Mouse (Mus musculus) ES-E14 (cell line): Measurements from ENCODE around the gene Krt33b. TPM values are rescaled to one million over a fixed set of nuclear protein-coding genes. Genes with fewer than 3 reads are reported as not detected.

Experiments used
- DNase-seq: peaks from one replicate; pipeline ENCODE4 v3.0.0-alpha.2; 2013; ENCODE audit warnings: low read depth, low spot score
- H3K27ac ChIP-seq: 2 replicates; pipeline ENCODE4 v1.5.1; 2012; ENCODE audit warnings: low read depth, mild to moderate bottlenecking, low read length, moderate library complexity, mixed read lengths; ENCODE audit not compliant: poor library complexity, insufficient read depth, severe bottlenecking
- H3K36me3 ChIP-seq: 2 replicates; pipeline ENCODE4 v1.6.1; 2012; ENCODE audit warnings: mild to moderate bottlenecking, low read length, moderate library complexity, mixed read lengths; ENCODE audit not compliant: control insufficient read depth, poor library complexity, insufficient read depth, severe bottlenecking
- H3K4me1 ChIP-seq, 2 experiments: fragments of 150-350 bp in 1 of 2; sonication (generic) in 1 of 2; 2 replicates each; pipeline ENCODE4 v1.6.1; 2012; ENCODE audit warnings: low read length in 2 of 2, mild to moderate bottlenecking in 1 of 2, mixed read lengths in 1 of 2; ENCODE audit not compliant: control insufficient read depth in 2 of 2, insufficient read depth in 2 of 2, poor library complexity in 1 of 2
- H3K4me3 ChIP-seq, 2 experiments: fragments of 150-350 bp in 1 of 2; sonication (generic) in 1 of 2; 2 replicates each; pipeline ENCODE4 v1.5.1; 2012; ENCODE audit warnings: low read length in 2 of 2, low read depth in 1 of 2, mild to moderate bottlenecking in 1 of 2, mixed read lengths in 1 of 2; ENCODE audit not compliant: insufficient read depth in 1 of 2, poor library complexity in 1 of 2, severe bottlenecking in 1 of 2
- H3K9ac ChIP-seq: 2 replicates; pipeline ENCODE4 v1.6.1; 2012; ENCODE audit warnings: low read depth, mild to moderate bottlenecking, low read length, mixed read lengths; ENCODE audit not compliant: poor library complexity, insufficient read depth, severe bottlenecking
- H3K9me3 ChIP-seq: fragments of 150-350 bp; sonication (generic); 2 replicates; pipeline ENCODE4 v1.6.1; 2012; ENCODE audit warnings: low read depth, mild to moderate bottlenecking, low read length; ENCODE audit not compliant: control insufficient read depth, insufficient read depth
- CHD2 ChIP-seq: IDR thresholded peaks from 2 replicates; pipeline ENCODE4 v1.6.1; 2014; ENCODE audit warnings: mild to moderate bottlenecking, low read depth, low read length, inconsistent platforms
- HCFC1 ChIP-seq: IDR thresholded peaks from 2 replicates; pipeline ENCODE4 v1.6.1; 2012; ENCODE audit warnings: low read length, inconsistent platforms, borderline replicate concordance; ENCODE audit not compliant: insufficient read depth
- MAFK ChIP-seq: IDR thresholded peaks from 2 replicates; pipeline ENCODE4 v1.6.1; 2014; ENCODE audit warnings: mild to moderate bottlenecking, low read depth, low read length, inconsistent platforms; ENCODE audit not compliant: insufficient read depth
- ZC3H11A ChIP-seq: IDR thresholded peaks from 2 replicates; pipeline ENCODE4 v1.6.1; 2012; ENCODE audit warnings: low read depth, mild to moderate bottlenecking, inconsistent platforms, low read length, borderline replicate concordance
- ZNF384 ChIP-seq: IDR thresholded peaks from 2 replicates; pipeline ENCODE4 v1.6.1; 2012; ENCODE audit warnings: low read depth, low read length, inconsistent platforms
- in situ Hi-C, 2 experiments: fragments of 600-800 bp; cut with MboI; formaldehyde crosslinking; loops; one replicate each; pipeline ENCODE4 v1.15.1; 2025; ENCODE audit warnings: low sequenced_read_pairs in 2 of 2, inconsistent platforms in 1 of 2; ENCODE audit not compliant: unreplicated experiment in 2 of 2
- total RNA-seq: library from RNA; depleted of rRNA; stranded (reverse); fragments of 300-350 nt; gene quantifications from 2 replicates; pipeline ENCODE4 v1.2.3, GENCODE M21; 2012; rRNA removed

Krt33b gene
- total RNA-seq, 1 experiment, result not detected

GRCm38 (mm10) chr11:99982731-99983130, 46.9 kb downstream of the Krt33b start:
- no peak for DNase-seq
- Histone ChIP-seq H3K4me1 (no peaks in the 10 kb centered on the region), H3K9me3 (no peaks in the 10 kb centered on the region), H3K36me3 (no peaks in the 10 kb centered on the region), H3K4me3 (no peak overlapping the region), H3K27ac (no peak overlapping the region), H3K9ac (no peak overlapping the region)
- in situ Hi-C loops, result no loop called here
- TF ChIP-seq CHD2 (no peak), ZNF384 (no peak), ZC3H11A (no peak), HCFC1 (no peak), MAFK (no peak)

DNA sequence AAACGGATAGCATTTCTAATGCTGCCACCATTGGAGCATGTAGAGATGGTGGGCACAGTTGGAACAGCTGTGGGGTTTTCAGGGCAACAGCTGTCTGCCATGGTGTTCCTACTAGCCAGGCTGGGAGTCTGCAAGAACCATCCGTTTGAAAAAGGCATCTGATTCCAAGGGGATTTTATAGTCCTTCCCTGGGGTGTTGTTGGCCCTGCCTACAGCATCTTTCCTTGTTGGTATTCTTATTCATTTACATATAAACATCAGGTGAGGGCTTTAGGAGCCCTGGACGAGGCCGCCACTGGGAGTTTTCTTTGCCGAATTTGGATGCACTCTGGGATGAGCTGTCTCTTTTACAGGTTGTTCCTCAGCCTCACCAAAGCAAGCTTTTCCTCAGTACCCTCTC, 50.7 kb downstream of the Krt33b start, which contains the start of gene Krtap29-1:
Gene Krtap29-1 (minus strand): TSS at position 101 of the 400 bp plus-strand sequence.
- no peak for DNase-seq
- H3K4me1 ChIP-seq, result no peaks in the 10 kb centered on the region
- no peaks in the 10 kb centered on the region for H3K9me3 ChIP-seq
- no peak within 1 kb of the TSS for H3K27ac ChIP-seq
- in situ Hi-C loops, result no loop called here
- H3K9ac ChIP-seq, result no peak within 1 kb of the TSS
- TF ChIP-seq MAFK (no peak), HCFC1 (no peak), ZC3H11A (no peak), CHD2 (no peak), ZNF384 (no peak)
- H3K4me3 ChIP-seq, result no peak within 1 kb of the TSS
- H3K36me3 ChIP-seq, result no peaks in the 10 kb centered on the region

Other genes starting within 250 kb of the Krt33b start
- gene Krtap4-8, start 249.2 kb downstream of the Krt33b start, total RNA-seq, result not detected in 2 replicates
- gene Krtap4-9, start 244.7 kb downstream of the Krt33b start, total RNA-seq, result not detected in 2 replicates
- not detected in 2 replicates for gene Gm11596, start 236.4 kb downstream of the Krt33b start, total RNA-seq
- not detected in 2 replicates for gene Gm11569, start 230.9 kb downstream of the Krt33b start, total RNA-seq
- gene Gm11554, start 225.4 kb downstream of the Krt33b start, total RNA-seq, result not detected in 2 replicates
- gene Krtap4-13, start 220.0 kb downstream of the Krt33b start, total RNA-seq, result 1.3 and 1.5 TPM in 2 replicates
- gene Gm11564, start 214.2 kb downstream of the Krt33b start, total RNA-seq, result 0.89 and 1.4 TPM in 2 replicates
- gene 2300003K06Rik, start 191.8 kb downstream of the Krt33b start, total RNA-seq, result not detected in 2 replicates
- not detected in 2 replicates for gene Krtap4-16, start 178.3 kb downstream of the Krt33b start, total RNA-seq
- gene Gm11568, start 172.0 kb downstream of the Krt33b start, total RNA-seq, result not detected in 2 replicates
- not detected in 2 replicates for gene Gm11559, start 165.4 kb downstream of the Krt33b start, total RNA-seq
- not detected in 2 replicates for gene Krtap9-1, start 156.5 kb downstream of the Krt33b start, total RNA-seq
- gene Gm11567, start 150.7 kb downstream of the Krt33b start, total RNA-seq, result not detected in 2 replicates
- gene Krtap31-1, start 121.9 kb downstream of the Krt33b start, total RNA-seq, result not detected in 2 replicates
- gene Gm11565, start 115.1 kb downstream of the Krt33b start, total RNA-seq, result not detected in 2 replicates
- gene Krtap31-2, start 93.6 kb downstream of the Krt33b start, total RNA-seq, result not detected in 2 replicates
- not detected in 2 replicates for gene Krtap9-5, start 81.4 kb downstream of the Krt33b start, total RNA-seq
- not detected in 2 replicates for gene Krtap29-1, start 50.8 kb downstream of the Krt33b start, total RNA-seq
- gene Krtap16-1, start 43.3 kb downstream of the Krt33b start, total RNA-seq, result not detected in 2 replicates
- not detected in 2 replicates for gene Krtap17-1, start 35.9 kb downstream of the Krt33b start, total RNA-seq
- gene Krt33a, start 13.7 kb downstream of the Krt33b start, total RNA-seq, result not detected in 2 replicates
- gene Krt34, start 11.7 kb upstream of the Krt33b start, total RNA-seq, result not detected in 2 replicates
- gene Krt31, start 20.7 kb upstream of the Krt33b start, total RNA-seq, result not detected in 2 replicates
- not detected in 2 replicates for gene Krt32, start 58.4 kb upstream of the Krt33b start, total RNA-seq
- not detected in 2 replicates for gene Krt35, start 66.4 kb upstream of the Krt33b start, total RNA-seq
- 0.13 and 0.16 TPM in 2 replicates for gene Krt36, start 75.8 kb upstream of the Krt33b start, total RNA-seq
- 0.71 and 1.1 TPM in 2 replicates for gene Krt13, start 91.7 kb upstream of the Krt33b start, total RNA-seq
- gene Krt15, start 106.1 kb upstream of the Krt33b start, total RNA-seq, result 0.16 and 0.36 TPM in 2 replicates
- gene Krt19, start 118.8 kb upstream of the Krt33b start, total RNA-seq, result 53.4 and 79.9 TPM in 2 replicates
- gene Krt9, start 163.4 kb upstream of the Krt33b start, total RNA-seq, result 0.09 and 0.11 TPM in 2 replicates
- gene Krt14, start 177.7 kb upstream of the Krt33b start, total RNA-seq, result 2.1 and 2.3 TPM in 2 replicates
- 0.31 and 0.69 TPM in 2 replicates for gene Krt16, start 219.0 kb upstream of the Krt33b start, total RNA-seq
- gene Krt17, start 231.2 kb upstream of the Krt33b start, total RNA-seq, result 3.2 and 8.5 TPM in 2 replicates
- 21.7 and 42.5 TPM in 2 replicates for gene Krt42, start 240.0 kb upstream of the Krt33b start, total RNA-seq